Mouse (Mus musculus) forebrain, embryonic 11.5 days (tissue): ENCODE data around the gene Lrrc75b. TPM values are rescaled to one million over a fixed set of nuclear protein-coding genes. Genes with fewer than 3 reads are reported as not detected.
A peak's percentile ranks its signal among the peaks of the same experiment; 100 is the strongest.

Experiments
- ATAC-seq: fragments of 200-750 bp; cut with Nextera tagmentation; replicated peaks from 2 replicates; pipeline ENCODE4 v1.8.0; 2017; ENCODE audit warnings: moderate TSS enrichment; ENCODE audit not compliant: low FRiP score
- DNase-seq: peaks from one replicate; pipeline ENCODE4 v3.0.0-alpha.2; 2017; ENCODE audit warnings: low spot score
- H3K27ac ChIP-seq: fragments of 300-500 bp; sonication (generic); 2 replicates; pipeline ENCODE4 v1.5.1; 2014; ENCODE audit warnings: low read depth, low read length
- H3K27me3 ChIP-seq: fragments of 300-500 bp; sonication (generic); 2 replicates; pipeline ENCODE4 v1.6.1; 2014; ENCODE audit warnings: mild to moderate bottlenecking, low read length, mixed read lengths; ENCODE audit not compliant: control insufficient read depth, insufficient read depth
- H3K36me3 ChIP-seq: fragments of 300-500 bp; sonication (generic); 2 replicates; pipeline ENCODE4 v1.6.1; 2014; ENCODE audit warnings: mild to moderate bottlenecking, low read length, moderate library complexity, mixed read lengths; ENCODE audit not compliant: control insufficient read depth, insufficient read depth
- H3K4me1 ChIP-seq: fragments of 300-500 bp; sonication (generic); replicated peaks from 2 replicates; pipeline ENCODE4 v1.6.1; 2014; ENCODE audit warnings: low read length, mixed read lengths; ENCODE audit not compliant: control insufficient read depth, insufficient read depth
- H3K4me2 ChIP-seq: fragments of 300-500 bp; sonication (generic); 2 replicates; pipeline ENCODE4 v1.6.1; 2014; ENCODE audit warnings: low read depth, mild to moderate bottlenecking, low read length, moderate library complexity, mixed read lengths; ENCODE audit not compliant: severe bottlenecking
- H3K4me3 ChIP-seq: fragments of 300-500 bp; sonication (generic); 2 replicates; pipeline ENCODE4 v1.5.1; 2014; ENCODE audit warnings: low read depth, low read length
- H3K9ac ChIP-seq: fragments of 300-500 bp; sonication (generic); 2 replicates; pipeline ENCODE4 v1.6.1; 2014; ENCODE audit warnings: low read length
- H3K9me3 ChIP-seq: fragments of 300-500 bp; sonication (generic); 2 replicates; pipeline ENCODE4 v1.6.1; 2016; ENCODE audit warnings: low read length, mixed read lengths; ENCODE audit not compliant: control insufficient read depth
- WGBS: fragments of 180-500 bp; shearing (Covaris S2); extraction: QIAGEN DNeasy Blood & Tissue Kit; methylation state at CpG from one replicate; pipeline ENCODE4 v1.1.7; 2014; 5-methylcytosine and 5-hydroxymethylcytosine counted together
- polyA plus RNA-seq: library from polyadenylated mRNA; unstranded; fragments of >200 nt; fragmentation: Nextera tagmentation; extraction: Ambion mirVana; gene quantifications from 2 replicates; pipeline ENCODE4 v1.2.1, GENCODE M21; 2014

Gene Lrrc75b
- polyA plus RNA-seq: 2.3 and 3.5 TPM in 2 replicates

DNA sequence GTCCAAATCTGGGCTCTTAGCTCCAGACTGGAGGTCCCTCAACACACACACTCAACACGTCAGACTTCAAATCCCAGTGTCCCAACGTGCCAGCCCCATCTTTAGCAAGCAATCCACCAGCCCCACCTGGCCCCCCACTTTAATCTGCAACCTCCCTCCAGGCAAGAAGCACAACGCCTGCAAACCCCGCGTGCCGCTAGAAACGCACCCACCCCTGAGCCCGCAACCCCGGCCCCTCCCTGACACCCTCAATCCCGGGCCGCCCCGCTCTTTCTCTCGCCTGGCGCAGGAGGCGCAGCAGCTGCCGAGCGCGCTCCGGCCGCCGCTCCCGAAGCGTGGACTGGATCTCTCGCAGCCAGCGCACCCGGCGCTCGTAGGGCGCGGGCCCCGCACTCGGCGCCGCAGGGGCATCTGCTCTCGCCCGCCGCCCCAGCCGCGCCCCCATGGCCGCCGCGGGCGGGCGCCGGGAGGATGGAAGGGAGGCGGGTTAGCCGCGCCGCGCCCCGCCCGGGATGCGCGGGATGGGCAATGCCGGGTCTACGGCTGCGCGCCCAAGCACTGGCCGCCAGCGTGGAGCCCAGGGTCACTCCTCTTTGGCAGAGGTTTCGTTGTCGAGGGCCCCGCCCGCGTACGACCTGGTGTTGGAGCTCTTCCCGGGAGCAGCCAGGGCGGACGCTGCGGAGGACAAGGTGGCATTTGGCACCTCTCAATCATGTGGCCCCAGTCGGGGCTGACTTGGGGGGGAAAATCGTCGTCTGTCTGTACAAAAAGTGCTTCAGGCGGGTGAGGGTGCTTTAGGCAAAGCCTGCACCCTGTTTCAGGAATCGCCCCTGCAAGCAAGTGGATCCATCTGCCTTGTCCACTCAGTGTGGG is at the start of gene Lrrc75b:
TSS of gene Lrrc75b (minus strand) at position 655 of the 873 bp plus-strand sequence.
- Histone ChIP-seq H3K4me1 (peaks cover 8% of the 10 kb centered on the region; the same call in 1 of the 2 replicates), H3K9me3 (no peaks in the 10 kb centered on the region), H3K27me3 (peaks cover 22% of the 10 kb centered on the region), H3K4me3 (peak within 1 kb of the TSS; percentile 61), H3K27ac (no peak within 1 kb of the TSS), H3K36me3 (no peaks in the 10 kb centered on the region), H3K4me2 (peak within 1 kb of the TSS; percentile 96), H3K9ac (peak within 1 kb of the TSS; percentile 79)
- peak; percentile 80 for DNase-seq
- WGBS: under 1% methylated on average over 69 of the region's 75 CpGs
- peak; percentile 41 for ATAC-seq

DNA sequence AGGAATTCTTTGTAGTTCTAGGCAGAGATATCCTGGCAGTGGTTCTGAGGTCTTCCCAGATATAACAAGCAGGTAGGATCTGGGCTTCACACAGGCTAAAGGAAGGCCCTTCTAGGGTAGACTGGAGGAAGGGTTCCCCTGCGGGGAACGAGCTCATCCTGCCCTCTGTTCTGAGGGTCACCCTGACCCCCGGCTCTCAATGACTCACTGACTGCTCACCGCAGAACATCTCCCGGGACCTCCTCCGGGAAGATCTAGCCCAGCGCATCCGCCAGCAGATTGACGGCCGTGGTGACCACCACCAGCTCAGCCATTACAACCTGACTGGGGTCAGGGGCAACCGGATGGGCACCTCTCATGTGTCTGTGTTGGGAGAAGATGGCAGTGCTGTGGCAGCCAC is 48.8 kb upstream of the Lrrc75b start:
- DNase-seq (peak; percentile 33), ATAC-seq (no peak)
- H3K27ac ChIP-seq: no peak overlapping the region
- WGBS: 87% methylated on average over 11 of the region's 11 CpGs
- H3K4me2 ChIP-seq: no peak overlapping the region
- H3K36me3 ChIP-seq: no peaks in the 10 kb centered on the region
- no peaks in the 10 kb centered on the region for H3K4me1 ChIP-seq
- H3K9me3 ChIP-seq: no peaks in the 10 kb centered on the region
- no peak overlapping the region for H3K4me3 ChIP-seq
- H3K9ac ChIP-seq: no peak overlapping the region
- H3K27me3 ChIP-seq: no peaks in the 10 kb centered on the region

DNA sequence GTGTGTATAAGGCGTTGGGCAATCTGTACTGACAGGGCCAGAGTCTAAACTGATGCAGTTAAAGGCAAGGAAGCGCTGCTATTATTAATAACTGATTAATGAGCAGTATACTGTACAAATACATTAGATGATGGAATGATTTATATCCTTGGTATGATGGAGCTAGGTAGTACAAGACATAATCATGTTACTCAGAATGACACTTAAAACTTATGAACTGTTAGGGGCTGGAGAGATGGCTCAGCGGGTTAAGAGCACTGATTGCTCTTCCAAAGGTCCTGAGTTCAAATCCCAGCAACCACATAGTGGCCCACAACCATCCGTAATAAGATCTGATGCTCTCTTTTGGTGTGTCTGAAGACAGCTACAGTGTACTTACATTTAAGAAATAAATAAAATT is 47.1 kb upstream of the Lrrc75b start:
- WGBS: 88% methylated on average over 4 of the region's 4 CpGs
- ATAC-seq (no peak), DNase-seq (no peak)
- Histone ChIP-seq H3K4me2 (no peak overlapping the region), H3K27ac (no peak overlapping the region), H3K4me3 (no peak overlapping the region), H3K36me3 (no peaks in the 10 kb centered on the region), H3K27me3 (no peaks in the 10 kb centered on the region), H3K9ac (no peak overlapping the region), H3K4me1 (no peaks in the 10 kb centered on the region), H3K9me3 (no peaks in the 10 kb centered on the region)

DNA sequence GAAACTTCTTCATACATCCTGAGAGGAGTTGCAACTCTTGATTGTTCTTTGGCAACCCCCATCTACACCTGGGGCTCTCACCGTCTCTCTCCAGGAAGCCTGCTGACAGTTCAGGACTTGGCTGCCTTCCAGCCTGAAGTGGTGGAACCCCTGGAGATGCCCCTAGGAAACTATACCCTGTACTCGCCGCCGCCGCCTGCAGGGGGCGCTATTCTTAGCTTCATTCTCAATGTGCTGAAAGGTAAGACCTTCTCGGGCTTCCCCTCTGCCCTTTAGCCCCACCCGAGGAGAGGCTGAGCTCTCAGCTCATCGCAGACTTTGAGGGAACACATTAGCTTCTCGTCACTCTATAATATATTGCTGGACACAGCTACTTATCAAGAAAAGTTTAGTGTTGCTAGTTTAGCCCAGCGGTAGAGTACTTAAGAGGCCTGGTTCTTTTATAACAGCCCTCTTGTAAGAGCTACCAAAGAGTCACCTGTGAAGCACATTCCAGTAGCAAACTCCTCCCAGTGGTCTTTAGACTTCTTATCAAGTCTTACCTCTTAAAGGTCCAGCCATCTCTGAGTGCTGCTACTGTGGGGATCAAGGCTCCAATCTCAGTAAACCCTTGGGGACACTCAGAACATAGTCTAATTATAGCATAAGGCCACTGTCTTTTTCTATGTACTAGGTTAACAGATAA is 45.2 kb upstream of the Lrrc75b start:
- no peaks in the 10 kb centered on the region for H3K9me3 ChIP-seq
- H3K9ac ChIP-seq: no peak overlapping the region
- DNase-seq: no peak
- no peak overlapping the region for H3K4me3 ChIP-seq
- WGBS: 43% methylated on average over 11 of the region's 11 CpGs
- H3K4me1 ChIP-seq: no peaks in the 10 kb centered on the region
- H3K27ac ChIP-seq: no peak overlapping the region
- no peaks in the 10 kb centered on the region for H3K27me3 ChIP-seq
- H3K36me3 ChIP-seq: no peaks in the 10 kb centered on the region
- H3K4me2 ChIP-seq: no peak overlapping the region
- no peak for ATAC-seq

DNA sequence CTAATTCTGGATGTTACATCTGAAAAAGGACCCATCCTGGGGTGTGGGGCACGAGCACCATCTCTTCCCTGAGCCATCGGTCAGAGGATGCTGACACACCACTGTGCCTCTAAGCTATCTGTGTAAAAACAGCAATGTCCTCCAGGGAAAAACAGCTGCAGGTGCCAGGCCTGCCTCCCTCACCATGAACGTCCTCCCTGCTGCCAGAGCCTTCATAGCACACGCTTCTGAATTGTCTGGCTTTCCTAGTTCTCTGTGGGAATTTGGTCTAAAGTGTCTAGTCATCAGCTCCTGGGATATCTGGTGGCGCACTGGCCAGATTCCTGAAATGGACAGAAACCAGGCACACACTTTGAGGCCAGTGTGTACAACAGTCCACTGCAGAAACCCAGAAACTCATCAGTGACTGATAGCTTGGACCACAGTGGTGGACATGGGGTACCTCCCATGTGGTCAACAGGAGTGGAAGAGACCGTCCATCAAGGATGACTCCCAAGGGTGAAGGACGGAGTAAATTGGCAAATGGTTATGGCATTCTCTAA is 40.1 kb upstream of the Lrrc75b start:
- ATAC-seq: no peak
- Histone ChIP-seq H3K36me3 (no peaks in the 10 kb centered on the region), H3K27ac (no peak overlapping the region), H3K4me1 (no peaks in the 10 kb centered on the region), H3K9ac (no peak overlapping the region), H3K4me3 (no peak overlapping the region), H3K27me3 (no peaks in the 10 kb centered on the region), H3K4me2 (no peak overlapping the region), H3K9me3 (no peaks in the 10 kb centered on the region)
- 88% methylated on average over 7 of the region's 7 CpGs for WGBS
- no peak for DNase-seq

DNA sequence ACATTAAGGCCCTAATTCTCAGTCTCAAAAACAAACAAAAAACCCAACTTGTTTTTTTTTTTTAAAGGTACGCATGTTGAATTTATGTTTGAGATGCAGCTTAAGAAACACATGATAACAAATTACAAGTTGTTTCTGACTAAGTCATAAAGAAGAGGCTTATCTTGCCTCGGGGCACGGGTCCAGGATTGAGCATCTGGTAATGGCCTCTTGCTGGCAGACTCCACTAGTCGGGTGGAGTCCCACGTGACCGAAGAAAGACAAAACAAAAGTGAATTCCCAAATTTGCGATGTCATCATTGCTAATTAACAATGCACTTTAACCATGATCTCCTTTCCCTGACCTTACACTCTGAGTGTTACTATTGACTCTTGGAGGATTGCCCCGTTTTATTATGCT is 35.9 kb upstream of the Lrrc75b start:
- DNase-seq: no peak

DNA sequence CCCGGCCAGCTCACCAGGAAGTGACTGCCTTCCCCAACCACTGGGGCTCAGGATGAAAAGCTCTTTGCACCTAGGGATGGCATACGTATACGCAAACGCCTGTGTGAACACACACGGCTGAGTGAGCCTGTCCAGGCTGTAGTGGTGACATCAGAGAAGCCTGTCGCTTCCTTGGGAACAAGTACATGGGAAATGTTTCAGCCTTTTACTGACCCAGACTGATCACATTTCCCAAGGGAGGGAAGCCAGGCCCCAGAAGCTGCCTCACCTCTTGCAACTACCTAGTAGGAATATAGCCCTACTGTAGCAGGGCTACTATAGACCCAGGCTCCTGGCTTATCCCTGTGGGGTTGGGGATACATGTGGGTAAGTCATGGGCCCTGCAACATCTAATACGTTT is 32.5 kb upstream of the Lrrc75b start:
- Histone ChIP-seq H3K27me3 (no peaks in the 10 kb centered on the region), H3K9ac (no peak overlapping the region), H3K27ac (no peak overlapping the region), H3K4me3 (no peak overlapping the region), H3K4me2 (no peak overlapping the region), H3K9me3 (no peaks in the 10 kb centered on the region), H3K4me1 (no peaks in the 10 kb centered on the region), H3K36me3 (no peaks in the 10 kb centered on the region)
- 87% methylated on average over 7 of the region's 7 CpGs for whole genome bisulfite sequencing
- ATAC-seq (no peak), DNase-seq (no peak)

More for the DNA sequence above, 35.9 kb upstream of the Lrrc75b start:
- H3K4me2 ChIP-seq: no peak overlapping the region
- no peak overlapping the region for H3K27ac ChIP-seq
- no peaks in the 10 kb centered on the region for H3K4me1 ChIP-seq
- H3K36me3 ChIP-seq: no peaks in the 10 kb centered on the region
- no peaks in the 10 kb centered on the region for H3K9me3 ChIP-seq
- H3K27me3 ChIP-seq: no peaks in the 10 kb centered on the region
- no peak for ATAC-seq
- no peak overlapping the region for H3K4me3 ChIP-seq
- WGBS: 90% methylated on average over 8 of the region's 8 CpGs
- H3K9ac ChIP-seq: no peak overlapping the region

DNA sequence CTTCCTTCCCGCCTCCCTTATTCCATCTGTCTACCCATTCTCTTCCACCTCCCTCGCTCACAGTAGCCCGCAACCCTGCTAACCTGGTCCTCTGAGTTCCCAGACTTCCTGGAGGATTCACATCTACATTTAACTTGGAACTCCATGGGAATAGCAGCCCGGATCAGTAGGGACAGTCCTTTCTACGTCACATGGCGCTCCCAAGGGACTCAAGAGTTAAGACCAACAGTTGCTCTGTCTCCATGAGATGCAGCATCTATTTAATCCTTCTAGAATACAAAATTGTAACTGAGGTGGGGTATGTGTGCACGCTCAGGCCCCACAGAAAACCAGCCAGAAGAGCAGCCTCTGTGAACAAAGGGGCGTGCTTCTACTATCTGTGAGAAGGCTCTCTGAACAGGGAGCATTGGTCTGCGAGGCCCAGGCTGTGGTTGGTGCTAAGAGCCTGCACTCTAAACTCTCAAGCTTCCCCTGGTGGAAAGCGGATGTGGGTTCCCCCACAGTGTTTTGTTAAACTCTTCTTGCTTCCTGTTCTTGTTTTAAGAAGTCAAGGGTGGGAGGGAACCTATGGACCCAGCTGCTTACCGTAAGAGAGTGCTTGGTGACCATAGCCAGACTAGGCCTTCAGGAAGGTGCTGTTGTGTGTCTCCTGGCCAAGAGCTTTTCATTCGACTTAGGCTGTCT is 31.2 kb upstream of the Lrrc75b start:
- DNase-seq (no peak), ATAC-seq (no peak)
- H3K36me3 ChIP-seq: no peaks in the 10 kb centered on the region
- H3K27me3 ChIP-seq: no peaks in the 10 kb centered on the region
- WGBS: 81% methylated on average over 12 of the region's 12 CpGs
- no peak overlapping the region for H3K4me2 ChIP-seq
- no peak overlapping the region for H3K4me3 ChIP-seq
- 0 out of 2 replicates have a peak, but pooled peaks cover 2% of the 10 kb centered on the region for H3K4me1 ChIP-seq
- no peaks in the 10 kb centered on the region for H3K9me3 ChIP-seq
- H3K27ac ChIP-seq: no peak overlapping the region
- no peak overlapping the region for H3K9ac ChIP-seq
